Mouse (Mus musculus) ES-E14 (cell line): Measurements from ENCODE around the gene Apopt1.

Source experiments
- HCFC1 ChIP-seq: IDR thresholded peaks from 2 replicates; pipeline ENCODE4 v1.6.1; 2012; ENCODE audit warnings: low read length, inconsistent platforms, borderline replicate concordance; ENCODE audit not compliant: insufficient read depth
- MAFK ChIP-seq: IDR thresholded peaks from 2 replicates; pipeline ENCODE4 v1.6.1; 2014; ENCODE audit warnings: mild to moderate bottlenecking, low read depth, low read length, inconsistent platforms; ENCODE audit not compliant: insufficient read depth

GRCm38 (mm10) chr12:111716505-111716904 lies 3.4 kb downstream of the Apopt1 start:
- no peak for TF ChIP-seq MAFK
- TF ChIP-seq HCFC1 = no peak
